ENCODE assay signal across 14 mouse cellular contexts in the genomic region with DNA sequence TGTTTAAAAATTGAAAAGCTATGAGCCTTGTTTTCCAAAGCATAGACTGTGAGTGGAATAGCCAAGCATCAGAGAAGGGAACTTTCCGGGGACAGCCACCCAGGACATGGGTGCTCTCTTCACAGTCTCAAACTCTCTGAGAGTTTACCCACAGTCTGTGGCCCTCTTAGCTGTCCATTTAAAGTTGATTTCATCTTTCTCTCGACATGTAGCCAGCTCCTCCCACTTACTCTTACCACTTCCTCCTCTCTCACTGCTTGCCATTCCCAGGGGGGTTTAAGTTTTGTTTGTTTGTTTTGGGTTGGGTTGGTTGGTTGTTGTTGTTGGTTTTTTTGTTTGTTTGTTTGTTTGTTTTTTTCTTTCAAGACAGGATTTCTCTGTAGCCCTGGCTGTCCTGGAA.
"Had no signal": no experiment of that assay in that cellular context is flagged by ENCODE, and none has a peak within 500 bp of the region (broad histone marks: within the 10 kb centered on the region; RNA-seq: fewer than 3 reads in every experiment).

No protein-coding gene starts in this region.

- H3K36me3 ChIP-seq: intestine, embryonic 15.5 days; limb, embryonic 12.5 days; liver, embryonic 15.5 days; lung, embryonic 15.5 days; midbrain, embryonic 10.5 days; neural tube, embryonic 12.5 days had no signal

- H3K9me3 ChIP-seq: intestine, embryonic 15.5 days; limb, embryonic 12.5 days; liver, embryonic 15.5 days; lung, embryonic 15.5 days; midbrain, embryonic 10.5 days; neural tube, embryonic 12.5 days had no signal

- H3K27me3 ChIP-seq: intestine, embryonic 15.5 days; limb, embryonic 12.5 days; liver, embryonic 15.5 days; lung, embryonic 15.5 days; neural tube, embryonic 12.5 days had no signal

- H3K27ac ChIP-seq: intestine, embryonic 15.5 days; limb, embryonic 12.5 days; lung, embryonic 15.5 days; midbrain, embryonic 10.5 days; neural tube, embryonic 12.5 days had no signal

- ATAC-seq: intestine, embryonic 15.5 days had no signal

- H3K9ac ChIP-seq: intestine, embryonic 15.5 days; limb, embryonic 12.5 days; liver, embryonic 15.5 days; lung, embryonic 15.5 days; neural tube, embryonic 12.5 days had no signal

- H3K4me1 ChIP-seq: intestine, embryonic 15.5 days; limb, embryonic 12.5 days; liver, embryonic 15.5 days; lung, embryonic 15.5 days; midbrain, embryonic 10.5 days; neural tube, embryonic 12.5 days had no signal

- H3K4me3 ChIP-seq: intestine, embryonic 15.5 days; limb, embryonic 12.5 days; liver, embryonic 15.5 days; lung, embryonic 15.5 days; midbrain, embryonic 10.5 days; neural tube, embryonic 12.5 days had no signal

- H3K4me2 ChIP-seq: intestine, embryonic 15.5 days; limb, embryonic 12.5 days; liver, embryonic 15.5 days; lung, embryonic 15.5 days; neural tube, embryonic 12.5 days had no signal

- DNase-seq: kidney, adult 8-10 months; kidney, postnatal 25 days; layer of hippocampus, adult 9-11 months; layer of hippocampus, postnatal 36 days; midbrain, embryonic 14.5 days; right cerebral cortex, postnatal 4 days; spleen, adult 18-20 months; thymus, postnatal 4 days had no signal
